Mouse (Mus musculus): ENCODE data around the gene Gm20390.
"Not testable (repeated sequence)": the region's sequence is repeated elsewhere in the genome, so short reads cannot be mapped to it uniquely, and the experiment has no call there.

Gene Gm20390

DNA sequence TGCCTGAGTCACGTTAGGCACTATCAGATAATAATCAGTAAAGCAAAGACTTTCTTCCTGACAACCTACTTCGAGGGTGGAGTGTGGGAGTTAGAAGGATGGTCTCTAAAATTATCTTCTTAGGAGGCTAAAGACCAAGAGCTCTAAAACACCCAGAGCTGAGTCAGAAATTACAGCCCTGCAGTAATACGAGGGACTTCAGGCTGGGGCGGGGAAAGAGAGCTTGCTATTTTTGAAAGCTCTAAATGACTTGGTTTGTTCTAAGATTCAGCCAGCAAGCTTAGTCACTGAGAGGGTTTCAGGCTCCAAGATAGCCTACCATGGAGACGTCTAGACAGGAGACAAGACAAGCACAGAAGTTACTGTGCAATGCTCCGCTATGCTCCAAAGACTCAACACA, 2.7 kb downstream of the Gm20390 start:
- no peak for DNase-seq (ENCODE audit: low spot score)

DNA sequence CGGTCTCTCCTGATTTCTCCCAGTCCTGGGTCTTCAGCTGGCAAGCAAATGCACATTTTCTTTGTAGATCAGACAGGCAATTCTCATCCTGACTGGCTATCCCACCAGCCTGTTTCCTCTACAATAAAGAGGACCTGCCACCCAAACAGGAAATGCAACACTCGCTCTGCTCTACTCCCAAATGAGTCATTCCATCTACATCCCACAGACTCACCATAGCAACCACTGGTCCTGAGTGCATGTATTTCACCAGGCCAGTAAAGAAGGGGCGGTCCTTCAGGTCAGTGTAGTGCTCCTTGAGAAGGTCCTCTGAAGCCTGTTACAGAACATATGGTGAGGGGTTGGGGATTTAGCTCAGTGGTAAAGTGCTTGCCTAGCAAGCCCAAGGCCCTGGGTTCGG, 5.1 kb downstream of the Gm20390 start:
- DNase-seq (ENCODE audit: low spot score), result no peak

DNA sequence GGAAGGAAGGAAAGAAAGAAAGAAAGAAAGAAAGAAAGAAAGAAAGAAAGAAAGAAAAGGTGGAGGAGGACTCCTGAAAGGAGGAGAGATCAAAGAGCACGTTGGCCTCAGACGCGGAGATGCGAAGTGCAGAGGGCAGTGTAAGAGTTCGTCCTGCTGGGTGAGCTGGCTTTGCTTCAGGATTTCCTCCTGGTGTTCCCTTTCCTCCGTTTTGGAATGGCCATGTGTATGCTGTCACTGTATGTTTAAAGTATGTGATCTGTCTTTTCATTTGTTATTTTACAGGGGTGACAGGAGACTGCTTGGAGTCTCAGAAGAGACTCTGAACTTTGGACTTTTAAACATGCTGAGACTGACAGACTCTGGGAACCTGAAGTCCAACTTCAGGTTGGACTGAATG, 6.6 kb downstream of the Gm20390 start:
- DNase-seq (ENCODE audit: low spot score), result no peak

DNA sequence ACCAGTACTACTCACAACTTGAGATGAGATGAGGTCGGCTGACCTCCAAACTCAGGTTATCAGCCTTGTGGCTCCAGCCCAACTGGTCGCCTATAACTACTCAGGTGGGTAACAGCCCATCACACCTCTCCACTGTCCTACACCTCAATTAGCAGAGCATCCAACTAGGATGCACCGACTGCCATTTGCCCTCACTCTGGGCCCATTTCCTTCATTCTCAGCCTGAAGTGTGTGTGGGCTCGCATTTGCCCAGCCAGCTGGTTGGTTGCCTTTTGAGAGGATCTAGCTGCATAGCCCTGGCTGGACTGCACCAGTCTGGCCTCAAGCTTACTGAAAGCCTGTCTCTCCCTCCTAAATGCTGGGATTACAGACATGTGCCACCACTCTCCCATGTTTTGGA, 10.3 kb downstream of the Gm20390 start:
- DNase-seq (ENCODE audit: low spot score), result no peak

DNA sequence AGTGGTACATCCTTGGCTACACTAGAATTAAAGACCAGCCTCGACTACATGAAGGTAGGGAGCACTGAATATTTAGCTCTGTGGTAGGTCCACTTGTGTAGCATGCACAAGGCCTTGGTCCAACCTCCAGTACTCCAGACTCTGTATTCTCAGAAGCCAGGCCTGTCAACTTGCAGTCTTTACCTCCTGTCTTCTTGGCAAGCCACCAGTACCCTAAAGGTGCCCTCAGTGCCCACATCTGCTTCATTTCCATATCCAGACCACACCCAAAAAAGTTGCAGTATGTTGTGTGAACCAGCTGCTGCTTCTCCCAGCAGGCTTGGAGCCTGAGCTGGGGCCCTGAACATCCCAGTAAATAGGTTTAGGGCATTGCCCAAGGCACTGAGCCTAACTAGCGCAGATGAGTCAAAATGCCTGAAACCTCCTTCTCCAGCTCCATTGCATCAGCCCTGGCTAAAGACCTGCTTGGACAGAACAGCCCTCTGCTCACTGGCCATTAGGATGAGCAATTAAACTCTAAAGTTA, 11.0 kb downstream of the Gm20390 start:
- DNase-seq (ENCODE audit: low spot score), result peak; percentile 37

DNA sequence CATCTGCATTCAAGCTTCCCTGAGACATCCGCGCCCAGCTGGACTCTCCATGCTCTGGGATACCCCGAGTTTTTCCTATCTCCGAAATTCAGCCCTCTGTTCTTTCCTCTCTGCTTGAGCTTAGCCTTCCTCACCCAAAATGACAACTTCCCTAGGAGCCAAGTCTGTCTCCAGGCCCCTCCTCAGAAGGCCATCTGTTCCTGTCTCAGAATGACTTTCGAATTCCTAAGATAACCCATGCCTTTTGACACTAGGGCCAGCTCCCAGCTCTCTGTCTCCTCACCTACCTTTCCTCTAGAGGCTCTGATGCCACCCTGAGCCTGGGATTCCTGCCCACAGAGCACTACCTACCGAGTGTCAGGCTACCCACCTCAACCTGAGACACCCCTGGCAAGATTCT, 11.9 kb downstream of the Gm20390 start, which contains the start of gene Nme2:
Nme2 (minus strand) TSS at position 101 of the 400 bp plus-strand sequence.
- DNase-seq (ENCODE audit: low spot score), result no peak

DNA sequence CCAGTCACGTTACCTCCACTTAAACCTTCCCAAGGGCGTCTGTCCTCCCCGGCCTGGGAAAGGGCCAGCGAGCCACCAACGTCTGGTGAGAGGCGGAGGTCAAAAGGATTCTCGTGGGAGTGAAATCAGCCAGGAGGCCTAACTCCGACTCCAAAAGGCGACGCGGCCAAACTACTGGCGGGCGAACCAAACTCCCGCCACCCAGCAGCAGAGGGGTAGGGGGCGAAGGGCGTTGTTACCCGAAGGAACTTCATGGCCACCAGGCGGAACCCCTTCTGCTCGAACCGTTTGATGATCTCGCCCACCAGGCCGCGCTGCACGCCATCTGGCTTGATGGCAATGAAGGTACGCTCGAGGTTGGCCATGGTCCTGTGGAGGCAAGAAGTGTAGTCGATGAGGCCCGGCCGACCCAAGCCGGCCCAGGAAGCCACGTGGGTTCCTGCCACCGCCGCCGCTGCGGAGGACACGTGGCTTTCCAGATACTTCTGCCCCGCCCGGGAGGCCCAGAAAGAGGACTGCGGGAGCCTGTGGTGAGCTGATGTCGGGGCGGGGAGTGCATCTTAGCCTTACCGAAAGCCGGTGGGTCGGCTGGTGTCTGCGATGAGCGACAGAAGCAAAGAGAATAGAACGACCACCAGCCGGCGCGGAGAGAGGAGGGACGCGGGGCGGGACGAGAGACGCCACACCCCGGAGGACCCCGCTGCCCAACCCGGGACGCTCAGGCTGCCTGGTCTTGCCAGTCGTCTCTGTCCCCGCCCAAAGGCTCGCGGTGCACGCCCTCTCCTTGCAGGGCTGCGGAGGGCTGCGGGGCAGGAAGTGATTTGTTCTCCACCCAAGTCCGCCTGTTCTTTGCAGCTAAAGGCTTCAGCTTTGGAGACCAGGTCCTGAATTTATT, 12.6 kb downstream of the Gm20390 start:
- peak; percentile 86 for DNase-seq (ENCODE audit: low spot score)

DNA sequence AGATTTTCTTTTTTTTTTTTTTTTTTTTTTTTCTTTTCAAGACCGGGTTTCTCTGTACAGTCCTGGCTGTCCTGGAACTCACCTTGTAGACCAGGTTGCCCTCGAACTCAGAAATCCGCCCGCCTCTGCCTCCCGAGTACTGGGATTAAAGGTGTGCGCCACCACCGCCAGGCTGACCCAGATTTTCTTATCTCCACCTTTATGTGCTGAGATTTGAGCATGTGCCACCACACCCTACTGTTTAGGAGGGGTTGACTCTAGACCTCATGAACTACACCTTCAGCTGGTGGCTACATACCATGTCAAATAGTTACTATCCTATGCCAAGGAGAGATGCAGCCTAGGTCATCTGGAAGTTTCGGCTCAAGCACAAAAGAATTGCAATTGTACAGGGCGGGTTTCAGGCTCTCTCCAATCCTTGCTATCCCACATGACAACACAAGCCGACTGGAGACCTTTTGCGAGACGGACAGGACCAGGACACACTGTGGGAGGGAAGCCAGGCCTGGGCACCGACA, 13.3 kb downstream of the Gm20390 start:
- DNase-seq (ENCODE audit: low spot score), result no peak

DNA sequence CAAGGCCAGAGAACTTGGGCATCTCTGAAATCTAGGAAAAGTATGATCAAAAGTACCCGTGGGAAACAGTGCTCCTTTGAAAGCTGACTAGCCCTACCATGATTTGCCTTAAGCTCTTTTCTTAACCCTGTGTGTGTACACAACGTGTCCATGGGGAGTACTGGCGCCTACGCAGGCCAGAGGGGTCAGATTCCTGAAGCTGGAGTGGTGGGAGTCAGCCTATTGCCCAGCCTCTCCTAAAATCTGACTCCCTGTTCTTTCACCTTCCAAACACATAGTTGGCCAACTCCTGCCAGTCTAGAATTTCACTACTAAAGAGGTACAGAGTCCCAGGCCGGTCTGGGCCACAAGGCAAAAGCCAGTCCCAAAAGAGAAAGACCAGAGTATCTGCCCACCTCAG, 15.7 kb downstream of the Gm20390 start:
- DNase-seq (ENCODE audit: low spot score), result no peak

DNA sequence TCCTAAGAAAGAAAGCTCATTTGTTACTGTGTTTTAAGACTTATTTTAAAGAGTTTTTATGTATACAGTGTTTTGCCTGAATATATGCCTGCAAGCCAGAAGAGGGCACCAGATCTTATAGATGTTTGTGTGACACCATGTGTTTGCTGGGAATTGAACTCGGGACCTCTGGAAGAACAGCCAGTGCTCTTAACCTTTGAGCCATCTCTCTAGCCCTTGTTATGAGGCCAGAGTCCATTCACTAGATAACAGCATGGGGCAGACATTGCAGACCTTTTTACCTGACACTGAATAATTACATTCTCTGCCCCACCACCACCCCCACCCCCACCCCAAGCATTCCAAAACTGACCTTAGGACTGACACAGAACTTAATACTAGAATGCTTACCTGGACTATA, 18.0 kb downstream of the Gm20390 start:
- DNase-seq (ENCODE audit: low spot score), result no peak

DNA sequence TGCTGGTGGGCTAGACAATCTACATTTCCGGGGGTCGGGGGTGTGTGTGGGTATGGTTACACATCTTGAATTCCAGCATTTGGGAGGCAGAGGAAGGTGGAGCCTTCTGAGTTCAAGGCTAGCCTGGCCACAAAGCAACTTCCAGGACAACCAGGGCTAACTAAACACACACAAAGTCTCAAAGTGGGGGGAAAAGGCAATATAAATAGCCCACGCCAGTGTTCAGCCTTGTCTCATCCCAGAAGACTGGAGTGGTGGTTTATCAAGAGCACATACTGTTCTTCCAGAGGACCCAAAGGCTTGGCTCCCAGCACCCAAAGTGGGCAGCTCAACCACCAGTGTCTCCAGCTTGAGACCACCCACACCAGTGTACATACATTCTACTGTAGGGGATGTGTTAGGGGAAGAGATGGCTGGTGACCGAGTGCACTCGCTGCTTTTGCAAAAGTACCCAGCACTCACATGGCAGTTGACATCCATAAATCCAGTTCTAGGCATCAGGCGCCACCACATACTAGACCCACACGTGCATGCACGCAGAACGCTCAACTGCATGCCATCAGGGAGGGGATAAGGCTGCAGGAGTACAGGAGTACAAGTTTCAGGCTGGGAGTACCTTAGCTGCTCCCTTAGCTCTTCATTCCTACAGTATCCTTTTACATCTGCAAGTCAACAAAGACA, 19.1 kb downstream of the Gm20390 start:
- DNase-seq (ENCODE audit: low spot score), result no peak

DNA sequence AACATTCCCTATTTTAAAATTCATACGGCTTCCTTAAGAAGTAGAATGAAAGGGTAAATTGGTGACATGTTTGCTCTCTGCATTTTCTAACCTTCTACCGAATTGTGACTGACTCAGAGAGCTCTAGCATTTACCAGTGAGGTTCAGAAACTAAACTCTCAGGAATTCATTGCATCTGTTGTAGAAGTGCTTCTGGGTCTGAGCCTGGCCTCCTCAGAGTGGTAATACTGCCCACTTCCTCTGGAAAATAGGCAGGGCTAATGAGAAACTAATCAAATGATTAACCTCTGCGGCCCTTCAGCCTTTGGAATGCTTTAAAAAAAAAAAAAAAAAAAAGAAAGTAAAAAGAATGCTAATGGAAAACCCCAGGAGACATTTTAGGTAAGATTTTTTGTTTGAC, 23.1 kb downstream of the Gm20390 start:
- DNase-seq (ENCODE audit: low spot score), result no peak

DNA sequence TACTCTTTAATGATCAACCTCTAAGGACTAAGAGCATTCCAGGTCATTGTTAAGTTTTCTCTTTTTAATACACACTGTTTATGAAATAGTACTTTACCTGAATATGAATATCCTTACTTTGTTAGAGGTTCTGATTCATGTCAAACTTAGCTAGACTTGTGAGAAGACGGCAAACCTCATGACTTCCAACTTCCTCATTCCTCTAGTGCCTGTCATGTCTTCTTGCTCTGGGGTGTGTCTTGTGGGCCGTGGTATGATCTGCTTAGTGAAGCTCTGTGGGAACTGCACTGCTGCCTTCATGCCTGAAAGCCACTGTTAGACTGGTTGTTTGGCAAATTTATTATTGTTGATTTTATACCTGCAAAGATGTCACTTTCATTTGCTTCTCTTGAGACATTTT, 27.2 kb downstream of the Gm20390 start:
- DNase-seq (ENCODE audit: low spot score), result no peak

DNA sequence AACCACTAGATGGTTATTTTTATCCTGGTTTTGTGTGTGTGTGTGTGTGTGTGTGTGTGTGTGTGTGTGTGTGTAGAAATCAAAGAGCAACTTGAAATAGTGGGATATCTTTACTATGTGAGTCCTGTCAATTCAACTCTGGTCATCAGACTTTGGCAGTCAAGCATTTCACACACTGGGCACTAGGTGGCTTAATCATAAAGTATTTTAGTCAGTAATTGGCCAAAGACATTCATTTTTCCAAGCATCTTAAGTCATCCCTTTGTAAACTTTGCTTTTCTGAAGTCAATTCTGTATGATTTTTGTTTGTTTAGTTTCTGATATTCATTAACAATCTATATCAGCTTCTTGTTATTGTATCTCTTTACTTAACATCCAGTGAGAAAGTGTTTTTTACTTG, 39.0 kb downstream of the Gm20390 start:
- DNase-seq (ENCODE audit: low spot score), result peak; percentile 29

DNA sequence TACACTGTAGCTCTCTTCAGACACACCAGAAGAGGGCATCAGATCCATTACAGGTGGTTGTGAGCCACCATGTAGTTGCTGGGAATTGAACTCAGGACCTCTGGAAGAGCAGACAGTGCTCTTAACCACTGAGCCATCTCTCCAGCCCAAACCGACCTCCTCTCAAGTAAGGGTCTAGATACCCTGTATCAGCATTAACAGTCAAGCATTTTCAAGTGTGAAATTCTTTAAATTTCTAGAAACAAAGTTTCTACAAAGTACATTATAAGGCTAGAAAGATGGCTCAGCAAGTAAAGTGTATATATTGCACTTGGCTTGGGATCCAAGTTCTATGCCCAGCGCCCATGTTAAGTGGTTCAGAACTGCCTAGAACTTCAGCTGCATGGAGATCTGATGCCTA, 53.1 kb downstream of the Gm20390 start:
- not testable (repeated sequence) for DNase-seq (ENCODE audit: low spot score)

DNA sequence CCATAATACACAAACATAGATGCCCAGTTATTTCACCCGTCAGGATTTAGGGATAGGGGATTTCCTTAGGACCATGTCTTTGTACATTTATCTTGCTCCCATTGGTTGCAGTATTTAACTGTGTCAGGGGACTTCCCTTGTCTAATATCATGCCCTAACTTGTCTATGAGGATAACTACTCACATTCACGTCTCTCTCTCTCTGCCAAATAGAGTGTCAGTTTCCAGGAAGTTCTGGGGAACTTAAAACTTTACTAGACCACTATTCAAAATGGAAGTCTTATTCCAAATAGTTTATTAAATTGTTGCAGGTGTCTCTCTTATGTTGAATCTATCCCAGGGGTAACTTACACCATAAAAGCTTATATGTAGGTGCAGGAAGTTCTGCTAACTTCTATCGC, 56.5 kb downstream of the Gm20390 start:
- no peak for DNase-seq (ENCODE audit: low spot score)

DNA sequence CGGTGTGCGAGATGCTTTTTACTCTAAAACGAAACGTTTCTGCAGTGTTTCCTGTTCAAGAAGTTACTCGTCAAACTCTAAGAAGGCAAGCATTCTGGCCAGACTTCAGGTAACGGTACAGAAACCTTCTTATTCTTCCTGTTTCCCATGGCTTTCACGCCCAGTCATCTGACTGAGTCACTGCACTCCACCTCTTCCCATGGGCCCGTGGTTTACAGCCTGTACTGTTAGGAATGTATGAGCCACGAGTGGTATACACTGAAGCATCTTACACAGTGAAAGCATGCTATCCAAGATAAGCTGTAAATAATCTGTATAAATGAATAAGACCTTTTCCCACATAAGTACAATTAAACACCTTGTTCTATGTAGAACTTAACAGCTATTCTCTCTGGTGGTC, 59.3 kb downstream of the Gm20390 start:
- DNase-seq (ENCODE audit: low spot score), result no peak

DNA sequence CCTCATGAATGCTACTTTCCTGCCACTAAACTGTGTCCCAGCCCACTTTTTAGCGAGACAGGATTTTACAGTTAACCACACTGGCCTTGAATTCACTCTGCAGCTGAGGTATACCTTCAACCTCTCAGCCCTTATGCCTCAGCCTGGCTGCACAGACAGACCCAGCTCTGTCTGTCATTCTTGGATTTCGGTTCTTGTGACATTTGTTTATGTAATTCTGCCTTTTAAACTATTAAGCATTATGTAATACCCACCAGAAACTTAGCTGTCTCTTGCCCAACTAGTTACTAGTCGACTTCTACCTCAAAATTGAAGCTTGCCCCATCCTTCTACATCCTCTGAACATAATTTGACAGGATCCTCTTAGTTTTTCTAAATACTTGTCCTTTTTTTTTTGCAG, 60.3 kb downstream of the Gm20390 start:
- peak; percentile 58 for DNase-seq (ENCODE audit: low spot score)

DNA sequence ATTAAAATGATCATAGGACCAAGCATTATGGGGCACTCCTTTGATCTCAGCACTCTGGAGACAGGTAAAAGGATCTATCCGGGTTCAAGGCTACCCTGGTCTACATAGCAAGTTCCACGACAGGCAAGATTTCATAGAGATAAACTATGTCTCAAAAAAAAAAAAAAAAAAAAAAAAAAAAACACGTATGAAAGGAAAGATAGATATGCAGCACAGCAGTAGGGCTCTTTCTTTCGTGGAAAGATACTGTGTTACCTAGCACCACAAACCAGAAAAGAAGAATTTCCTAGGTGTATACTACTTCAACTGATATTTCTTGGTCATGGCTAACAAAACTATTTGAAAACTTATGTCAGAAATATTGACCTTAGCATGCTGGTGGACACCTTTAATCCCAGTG, 61.3 kb downstream of the Gm20390 start:
- DNase-seq (ENCODE audit: low spot score), result no peak

Data from adipocyte (in vitro differentiated cells).